Comparison of ENCODE assay signal across 8 mouse cellular contexts in the genomic region with DNA sequence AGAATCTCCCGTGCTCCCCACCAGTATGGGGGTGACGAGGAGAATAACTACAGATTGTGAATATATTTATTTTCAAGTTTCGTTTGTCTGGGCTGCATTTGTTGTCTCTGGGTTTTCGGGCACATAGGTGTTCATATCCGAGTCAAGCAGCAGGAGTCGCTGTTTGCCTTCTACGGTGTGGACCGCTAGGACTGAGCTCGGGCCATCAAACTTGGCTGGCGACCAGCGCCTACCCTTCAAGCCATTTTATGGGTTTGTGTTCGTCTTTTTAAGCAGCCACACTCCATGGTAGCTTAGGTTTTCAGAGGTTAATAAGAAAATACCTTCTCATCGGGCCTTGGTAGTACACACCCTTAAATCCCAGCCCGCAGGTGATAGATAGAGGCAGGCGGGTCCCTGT. TPM values are rescaled to one million over a fixed set of nuclear protein-coding genes. Genes with fewer than 3 reads are reported as not detected.
DNase-seq lines count a peak whose midpoint lies in the region; ATAC-seq and TF ChIP-seq lines count a peak whose summit lies in the region.
"Not testable (repeated sequence)": the region's sequence is repeated elsewhere in the genome, so short reads cannot be mapped to it uniquely, and the experiment has no call there.

No protein-coding gene starts in this region.

- 36% methylated on average over 15 of the region's 15 CpGs for WGBS in embryonic facial prominence, embryonic 14.5 days
- WGBS in kidney, postnatal 0 days, result 42% methylated on average over 15 of the region's 15 CpGs
- 69% methylated on average over 15 of the region's 15 CpGs for WGBS in liver, embryonic 14.5 days (ENCODE audit: insufficient replicate concordance)
- 60% methylated on average over 15 of the region's 15 CpGs for WGBS in midbrain, embryonic 14.5 days
- WGBS in stomach, postnatal 0 days, result 40% methylated on average over 15 of the region's 15 CpGs

- H3K4me2 ChIP-seq in embryonic facial prominence, embryonic 14.5 days (ENCODE audit: low read depth, low read length); kidney, postnatal 0 days (ENCODE audit: low read length); liver, embryonic 14.5 days (ENCODE audit: low read depth); midbrain, embryonic 14.5 days (ENCODE audit: low read length); stomach, postnatal 0 days (replicated peaks; ENCODE audit: low read depth): not testable (repeated sequence)

- H3K36me3 ChIP-seq in embryonic facial prominence, embryonic 14.5 days (ENCODE audit: control insufficient read depth, insufficient read depth, low read length), result peaks cover 24% of the 10 kb centered on the region
- not testable (repeated sequence) for H3K36me3 ChIP-seq in kidney, postnatal 0 days (ENCODE audit: insufficient read depth, low read length); midbrain, embryonic 14.5 days (ENCODE audit: control insufficient read depth, insufficient read depth, low read length); stomach, postnatal 0 days (ENCODE audit: control insufficient read depth, insufficient read depth, low read length)
- peaks cover 68% of the 10 kb centered on the region for H3K36me3 ChIP-seq in liver, embryonic 14.5 days (replicated peaks; ENCODE audit: control insufficient read depth, insufficient read depth, low read depth)

- H3K4me1 ChIP-seq in embryonic facial prominence, embryonic 14.5 days (ENCODE audit: control insufficient read depth, insufficient read depth, low read length), result peaks cover 39% of the 10 kb centered on the region
- H3K4me1 ChIP-seq in kidney, postnatal 0 days (replicated peaks; ENCODE audit: insufficient read depth, low read length), result peaks cover 31% of the 10 kb centered on the region
- H3K4me1 ChIP-seq in liver, embryonic 14.5 days (replicated peaks; ENCODE audit: control insufficient read depth in 2 of 2, insufficient read depth in 2 of 2, low read length in 1 of 2), result peaks cover 5 to 15% of the 10 kb centered on the region in 2 experiments; a peak in 3 of 4 replicates
- peaks cover 21% of the 10 kb centered on the region for H3K4me1 ChIP-seq in midbrain, embryonic 14.5 days (ENCODE audit: control insufficient read depth, insufficient read depth, low read length)
- not testable (repeated sequence) for H3K4me1 ChIP-seq in stomach, postnatal 0 days (replicated peaks; ENCODE audit: control insufficient read depth, insufficient read depth)

- intact Hi-C loops in heart, postnatal 10 days (cut with DNase I), result loop anchor here (1.0 to 5.0 kb wide), 3 partner anchors 50 to 225 kb away; a partner anchor contains a TSS

- H3K27me3 ChIP-seq in embryonic facial prominence, embryonic 14.5 days (replicated peaks; ENCODE audit: control insufficient read depth, insufficient read depth, low read length); kidney, postnatal 0 days (ENCODE audit: insufficient read depth, low read length); liver, embryonic 14.5 days (ENCODE audit: control insufficient read depth, insufficient read depth, low read length); midbrain, embryonic 14.5 days (ENCODE audit: control insufficient read depth, insufficient read depth, low read length); stomach, postnatal 0 days (ENCODE audit: control insufficient read depth, insufficient read depth, low read length): not testable (repeated sequence)

- not testable (repeated sequence) for ATAC-seq in embryonic facial prominence, embryonic 14.5 days (ENCODE audit: low read depth); kidney, postnatal 0 days (replicated peaks; ENCODE audit: low FRiP score, low read depth); liver, embryonic 14.5 days (ENCODE audit: insufficient read depth); midbrain, embryonic 14.5 days (ENCODE audit: low FRiP score, low TSS enrichment); stomach, postnatal 0 days (ENCODE audit: low FRiP score, low TSS enrichment)

- TF ChIP-seq EP300 in liver, embryonic 14.5 days (IDR thresholded peaks at IDR 0.05; ENCODE audit: low read depth); stomach, postnatal 0 days (optimal IDR thresholded peaks at IDR 0.05): not testable (repeated sequence)

- not testable (repeated sequence) for H3K4me3 ChIP-seq in embryonic facial prominence, embryonic 14.5 days (ENCODE audit: low read depth, low read length); kidney, postnatal 0 days (replicated peaks; ENCODE audit: low read depth, low read length); liver, embryonic 14.5 days (ENCODE audit: insufficient read depth in 1 of 2, low read depth in 2 of 2, low read length in 2 of 2); midbrain, embryonic 14.5 days (replicated peaks; ENCODE audit: low read depth, low read length); stomach, postnatal 0 days (ENCODE audit: low read depth, low read length)

- TF ChIP-seq CTCF in kidney, postnatal 0 days (IDR thresholded peaks at IDR 0.05; ENCODE audit: low read depth), result peak; percentile 66; the same call in 1 of the 2 replicates
- peak; percentile 55 for TF ChIP-seq CTCF in liver, embryonic 14.5 days (IDR thresholded peaks at IDR 0.05; ENCODE audit: low read depth)
- TF ChIP-seq CTCF in stomach, postnatal 0 days (IDR thresholded peaks at IDR 0.05; ENCODE audit: low read depth), result peak; percentile 77

- not testable (repeated sequence) for H3K9me3 ChIP-seq in embryonic facial prominence, embryonic 14.5 days (ENCODE audit: control insufficient read depth, low read length); kidney, postnatal 0 days (replicated peaks; ENCODE audit: low read length); liver, embryonic 14.5 days (ENCODE audit: control insufficient read depth, low read length); midbrain, embryonic 14.5 days (ENCODE audit: control insufficient read depth, low read length); stomach, postnatal 0 days (ENCODE audit: control insufficient read depth, low read length)

- H3K9ac ChIP-seq in embryonic facial prominence, embryonic 14.5 days (ENCODE audit: low read depth, low read length); kidney, postnatal 0 days (ENCODE audit: low read depth, low read length); liver, embryonic 14.5 days (replicated peaks); midbrain, embryonic 14.5 days (replicated peaks; ENCODE audit: low read length); stomach, postnatal 0 days (ENCODE audit: low read length): not testable (repeated sequence)

- H3K27ac ChIP-seq in embryonic facial prominence, embryonic 14.5 days (replicated peaks; ENCODE audit: low read depth, low read length), result peak overlapping the region; percentile 92; the same call in 1 of the 2 replicates
- H3K27ac ChIP-seq in kidney, postnatal 0 days; liver, embryonic 14.5 days; midbrain, embryonic 14.5 days (replicated peaks; ENCODE audit: low read depth, low read length); stomach, postnatal 0 days (replicated peaks): not testable (repeated sequence)

- DNase-seq in NIH3T3 (ENCODE audit: low read depth), result peak; percentile 88
- peak; percentile 62 for DNase-seq in cerebellum, adult 9-10 months
- DNase-seq in embryonic facial prominence, embryonic 14.5 days (ENCODE audit: low spot score), result peak; percentile 83
- peak; percentile 68 to 80 for DNase-seq in heart, postnatal 10 days
- DNase-seq in kidney, postnatal 0 days (ENCODE audit: low spot score), result peak; percentile 79
- DNase-seq in liver, embryonic 14.5 days (ENCODE audit: low read depth in 3 of 3, low spot score in 3 of 3), result not testable (repeated sequence)
- peak; percentile 79 for DNase-seq in midbrain, embryonic 14.5 days
- DNase-seq in stomach, postnatal 0 days (ENCODE audit: low spot score), result peak; percentile 65

RNA-seq across cellular contexts. Expression of a gene that starts 5.8 kb away (rescaled TPM):
- 46.4 and 50.3 TPM in 2 replicates for polyA plus RNA-seq in embryonic facial prominence, embryonic 14.5 days (2014; fragmentation: Nextera tagmentation; extraction: Ambion mirVana)
- total RNA-seq in heart, postnatal 10 days (2021), result 10 to 100 TPM; 31.9 to 33.0 TPM
- polyA plus RNA-seq in kidney, postnatal 0 days (2015; fragmentation: Nextera tagmentation; extraction: Ambion mirVana), result 25.7 and 26.3 TPM in 2 replicates
- polyA plus RNA-seq in liver, embryonic 14.5 days (2012; rRNA removed), result 1.9 and 2.3 TPM in 2 replicates
- polyA plus RNA-seq in liver, embryonic 14.5 days (2014; fragmentation: Nextera tagmentation; extraction: Ambion mirVana), result 3.0 and 3.2 TPM in 2 replicates
- polyA plus RNA-seq in midbrain, embryonic 14.5 days (2014; fragmentation: Nextera tagmentation; extraction: Ambion mirVana), result 8.8 and 11.0 TPM in 2 replicates
- 20.1 and 25.9 TPM in 2 replicates for polyA plus RNA-seq in stomach, postnatal 0 days (2015; fragmentation: Nextera tagmentation; extraction: Ambion mirVana)

RNA-seq across cellular contexts. Expression of a gene that starts 14.2 kb away (rescaled TPM):
- polyA plus RNA-seq in embryonic facial prominence, embryonic 14.5 days (2014; fragmentation: Nextera tagmentation; extraction: Ambion mirVana), result 22.7 and 23.0 TPM in 2 replicates
- total RNA-seq in heart, postnatal 10 days (2021), result 1 to 10 TPM; 3.3 to 3.6 TPM
- 12.3 and 15.5 TPM in 2 replicates for polyA plus RNA-seq in kidney, postnatal 0 days (2015; fragmentation: Nextera tagmentation; extraction: Ambion mirVana)
- 16.9 and 28.6 TPM in 2 replicates for polyA plus RNA-seq in liver, embryonic 14.5 days (2012; rRNA removed)
- 64.1 and 71.0 TPM in 2 replicates for polyA plus RNA-seq in liver, embryonic 14.5 days (2014; fragmentation: Nextera tagmentation; extraction: Ambion mirVana)
- polyA plus RNA-seq in midbrain, embryonic 14.5 days (2014; fragmentation: Nextera tagmentation; extraction: Ambion mirVana), result 2.5 and 5.6 TPM in 2 replicates
- polyA plus RNA-seq in stomach, postnatal 0 days (2015; fragmentation: Nextera tagmentation; extraction: Ambion mirVana), result 6.6 and 7.0 TPM in 2 replicates

RNA-seq across cellular contexts. Expression of a gene that starts 58.4 kb away (rescaled TPM):
- 3.9 and 4.3 TPM in 2 replicates for polyA plus RNA-seq in embryonic facial prominence, embryonic 14.5 days (2014; fragmentation: Nextera tagmentation; extraction: Ambion mirVana)
- 10 to 100 TPM; 12.4 to 13.0 TPM for total RNA-seq in heart, postnatal 10 days (2021)
- 3.4 and 3.5 TPM in 2 replicates for polyA plus RNA-seq in kidney, postnatal 0 days (2015; fragmentation: Nextera tagmentation; extraction: Ambion mirVana)
- 2.0 and 2.1 TPM in 2 replicates for polyA plus RNA-seq in liver, embryonic 14.5 days (2012; rRNA removed)
- 1.1 and 1.4 TPM in 2 replicates for polyA plus RNA-seq in liver, embryonic 14.5 days (2014; fragmentation: Nextera tagmentation; extraction: Ambion mirVana)
- polyA plus RNA-seq in midbrain, embryonic 14.5 days (2014; fragmentation: Nextera tagmentation; extraction: Ambion mirVana), result 5.4 and 6.1 TPM in 2 replicates
- polyA plus RNA-seq in stomach, postnatal 0 days (2015; fragmentation: Nextera tagmentation; extraction: Ambion mirVana), result 4.9 and 5.3 TPM in 2 replicates
